Mouse (Mus musculus) spleen, adult 2 months (tissue): ENCODE data around the gene Dbf4. TPM values are rescaled to one million over a fixed set of nuclear protein-coding genes. Genes with fewer than 3 reads are reported as not detected.

ENCODE experiments used
- DNase-seq, 2 experiments: peaks; one replicate each; pipeline versions ENCODE4 v3.0.0 to v3.0.0-alpha.2; 2012 to 2021; ENCODE audit warnings: low spot score in 2 of 2, low read depth in 1 of 2
- H3K27ac ChIP-seq: fragments of 200-500 bp; 2 replicates; pipeline ENCODE4 v1.5.1; 2012; ENCODE audit warnings: low read length, inconsistent platforms; ENCODE audit not compliant: insufficient read depth
- H3K27me3 ChIP-seq: fragments of 200-500 bp; 2 replicates; pipeline ENCODE4 v1.6.1; 2012; ENCODE audit warnings: mild to moderate bottlenecking, moderate library complexity, low read length, inconsistent platforms; ENCODE audit not compliant: control insufficient read depth, insufficient read depth
- H3K36me3 ChIP-seq: fragments of 200-500 bp; 2 replicates; pipeline ENCODE4 v1.6.1; 2012; ENCODE audit warnings: mild to moderate bottlenecking, low read length, inconsistent platforms; ENCODE audit not compliant: control insufficient read depth, insufficient read depth
- H3K4me1 ChIP-seq: fragments of 200-500 bp; 2 replicates; pipeline ENCODE4 v1.6.1; 2011; ENCODE audit warnings: inconsistent platforms; ENCODE audit not compliant: control insufficient read depth, insufficient read depth, insufficient read length
- H3K4me3 ChIP-seq: fragments of 200-500 bp; 2 replicates; pipeline ENCODE4 v1.5.1; 2011; ENCODE audit warnings: mild to moderate bottlenecking, inconsistent platforms; ENCODE audit not compliant: insufficient read depth, insufficient read length; ENCODE audit errors: extremely low read depth
- CTCF ChIP-seq: fragments of 200-500 bp; IDR thresholded peaks from 2 replicates; pipeline ENCODE4 v1.5.1; 2011; ENCODE audit warnings: mild to moderate bottlenecking, inconsistent platforms; ENCODE audit not compliant: insufficient read depth, insufficient read length, insufficient replicate concordance; ENCODE audit errors: extremely low read depth
- POLR2A ChIP-seq: fragments of 200-500 bp; IDR thresholded peaks from 2 replicates; pipeline ENCODE4 v1.6.1; 2011; ENCODE audit warnings: low read depth, low read length, inconsistent platforms
- WGBS: fragments of 180-500 bp; shearing (Covaris S2); methylation state at CpG from one replicate; pipeline ENCODE4 v1.1.7; 2018; 5-methylcytosine and 5-hydroxymethylcytosine counted together
- polyA plus RNA-seq: library from polyadenylated mRNA; depleted of rRNA; stranded (reverse); fragments of >200 nt; gene quantifications from 2 replicates; pipeline ENCODE4 v1.2.3, GENCODE M21; 2012

Dbf4 gene
- polyA plus RNA-seq, 1 experiment = 3.4 TPM

DNA sequence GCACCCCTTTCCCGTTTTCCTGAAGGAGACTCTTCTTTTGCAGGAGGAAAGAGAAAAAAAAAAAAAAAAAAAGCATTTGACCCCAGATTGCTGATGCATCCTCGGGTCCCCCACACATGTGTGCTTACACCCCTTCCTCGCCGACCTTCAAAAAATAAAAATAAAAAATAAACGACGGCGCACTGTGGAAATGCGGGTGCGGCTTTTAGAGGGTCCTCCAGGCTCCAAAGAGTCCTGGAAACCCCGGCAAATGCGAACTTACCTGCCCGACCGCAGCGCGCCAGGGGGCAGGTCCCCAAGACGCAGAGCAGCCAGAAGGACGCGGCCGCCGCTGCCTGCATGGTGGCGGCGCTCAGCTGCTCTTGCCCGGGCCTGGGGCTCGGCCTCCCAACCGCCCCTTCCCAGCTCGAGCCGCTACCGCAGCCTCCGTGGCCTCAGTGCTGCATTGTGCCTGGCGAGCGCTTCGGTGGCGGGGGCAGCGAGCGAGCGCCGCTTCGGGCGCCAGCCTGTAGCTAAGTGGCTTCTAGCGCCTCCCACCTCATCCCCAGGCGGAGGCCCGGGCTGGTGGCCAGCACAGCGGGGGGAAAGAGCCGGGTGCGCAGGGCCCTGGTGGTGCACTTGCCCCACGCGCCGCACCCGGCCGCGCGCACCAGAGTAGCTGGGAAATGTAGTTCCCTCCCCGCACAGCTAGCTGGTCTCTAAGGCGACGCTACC is 54.7 kb downstream of the Dbf4 start, which contains the start of gene Adam22:
Gene Adam22, minus strand, starts transcription at position 547 of the 714 bp plus-strand sequence.
- TF ChIP-seq POLR2A = no peak
- no peak for TF ChIP-seq CTCF
- no peak for DNase-seq
- peaks cover 7% of the 10 kb centered on the region for H3K27me3 ChIP-seq
- no peaks in the 10 kb centered on the region for H3K36me3 ChIP-seq
- peaks cover 2% of the 10 kb centered on the region; the same call in 1 of the 2 replicates for H3K4me1 ChIP-seq
- peak within 1 kb of the TSS; percentile 27; the same call in 1 of the 2 replicates for H3K4me3 ChIP-seq
- H3K27ac ChIP-seq = no peak within 1 kb of the TSS
- WGBS = 3% methylated on average over 55 of the region's 55 CpGs

DNA sequence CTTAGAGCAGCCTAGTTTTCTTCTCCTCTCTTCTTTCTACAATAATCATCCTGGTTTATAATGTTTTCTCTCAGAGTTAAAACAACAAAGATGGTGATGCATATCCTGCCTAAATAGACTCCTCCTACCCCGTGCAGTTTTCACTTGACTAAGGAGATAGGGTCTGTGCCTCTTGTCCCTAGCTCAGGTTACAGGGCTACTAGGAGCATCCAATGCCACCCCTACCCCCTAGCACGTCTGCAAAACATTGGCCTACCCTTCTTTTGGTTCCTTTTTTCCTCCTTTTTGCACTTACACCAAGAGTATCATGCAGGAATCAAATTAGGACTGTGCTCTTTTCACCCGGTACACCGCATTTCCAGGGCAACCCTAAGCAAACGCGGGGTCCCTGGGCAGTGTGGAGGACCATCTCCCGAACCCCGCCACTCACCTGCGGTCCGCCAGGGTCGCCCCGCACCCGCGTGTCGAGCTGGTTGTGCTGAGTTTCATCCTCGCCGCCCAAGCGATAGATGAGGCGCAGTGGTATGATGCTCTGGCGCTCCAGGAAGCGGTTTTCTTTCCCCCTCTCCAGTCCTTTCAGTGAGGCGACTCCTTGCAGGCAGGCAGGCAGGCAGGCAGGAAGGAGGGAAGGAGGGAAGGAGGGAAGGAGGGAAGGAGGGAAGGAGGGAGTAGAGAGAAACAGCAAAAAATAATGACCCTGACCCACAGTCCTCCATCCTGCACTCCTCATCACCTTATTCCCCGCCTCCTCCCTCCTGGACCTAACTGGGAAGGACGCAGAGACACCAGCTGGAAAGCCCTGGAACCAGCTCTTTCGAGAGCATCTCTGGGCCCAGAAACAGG is 55.5 kb downstream of the Dbf4 start:
- no peak overlapping the region; the same call in 1 of the 2 replicates for H3K4me3 ChIP-seq
- TF ChIP-seq POLR2A (no peak), CTCF (no peak)

DNA sequence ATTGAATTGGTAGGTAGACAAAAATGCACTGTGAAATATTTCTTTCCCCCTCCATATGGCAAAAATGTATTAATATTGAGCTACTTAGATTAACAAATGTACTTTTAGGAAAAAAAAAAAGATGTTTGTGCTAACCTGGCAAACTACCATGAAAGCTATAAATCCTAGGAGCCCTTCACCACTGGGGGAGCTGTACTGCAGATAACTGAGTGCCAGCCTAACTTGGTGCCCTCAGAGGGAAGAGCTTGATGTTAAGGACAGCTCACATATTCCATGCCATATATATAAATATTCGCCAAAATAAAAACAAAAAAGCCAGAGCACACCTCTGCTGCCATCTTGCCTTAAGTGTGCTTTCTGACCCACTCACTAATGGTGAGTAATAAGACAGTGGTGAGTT is 60.2 kb downstream of the Dbf4 start:
- 77% methylated on average over 1 of the region's 1 CpGs for WGBS
- no peak for TF ChIP-seq CTCF
- TF ChIP-seq POLR2A = no peak

More for the DNA sequence above, 55.5 kb downstream of the Dbf4 start:
- WGBS = 14% methylated on average over 25 of the region's 25 CpGs
- peaks cover 2% of the 10 kb centered on the region; the same call in 1 of the 2 replicates for H3K4me1 ChIP-seq
- H3K36me3 ChIP-seq = no peaks in the 10 kb centered on the region
- peaks cover 7% of the 10 kb centered on the region for H3K27me3 ChIP-seq
- no peak for DNase-seq
- no peak overlapping the region for H3K27ac ChIP-seq

DNA sequence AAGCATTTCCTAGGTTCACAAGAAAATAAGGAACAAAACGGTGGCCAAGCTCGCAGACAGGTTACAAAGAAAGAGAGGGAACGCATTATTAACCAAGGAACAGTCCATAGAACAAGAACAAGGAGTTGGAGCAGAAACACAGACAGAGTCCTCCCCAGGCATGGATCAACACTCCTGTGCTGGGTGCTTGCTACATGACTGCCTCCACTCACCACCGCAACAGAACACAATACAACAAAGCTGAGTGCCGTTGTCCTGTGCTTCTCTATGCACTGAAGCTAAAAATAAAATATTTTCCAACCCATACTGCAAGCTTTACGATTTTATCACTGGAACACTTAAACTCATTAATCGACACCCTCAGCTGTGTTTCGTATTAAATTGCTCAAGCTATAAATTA is 64.8 kb downstream of the Dbf4 start:
- H3K4me3 ChIP-seq = no peak overlapping the region
- no peaks in the 10 kb centered on the region for H3K27me3 ChIP-seq
- no peak for DNase-seq
- no peaks in the 10 kb centered on the region for H3K4me1 ChIP-seq
- TF ChIP-seq CTCF (no peak), POLR2A (no peak)
- no peaks in the 10 kb centered on the region for H3K36me3 ChIP-seq
- H3K27ac ChIP-seq = no peak overlapping the region
- 39% methylated on average over 8 of the region's 8 CpGs for WGBS

More for the DNA sequence above, 60.2 kb downstream of the Dbf4 start:
- no peak for DNase-seq
- no peaks in the 10 kb centered on the region for H3K4me1 ChIP-seq
- H3K27ac ChIP-seq = no peak overlapping the region
- H3K27me3 ChIP-seq = no peaks in the 10 kb centered on the region
- H3K36me3 ChIP-seq = no peaks in the 10 kb centered on the region
- no peak overlapping the region for H3K4me3 ChIP-seq

DNA sequence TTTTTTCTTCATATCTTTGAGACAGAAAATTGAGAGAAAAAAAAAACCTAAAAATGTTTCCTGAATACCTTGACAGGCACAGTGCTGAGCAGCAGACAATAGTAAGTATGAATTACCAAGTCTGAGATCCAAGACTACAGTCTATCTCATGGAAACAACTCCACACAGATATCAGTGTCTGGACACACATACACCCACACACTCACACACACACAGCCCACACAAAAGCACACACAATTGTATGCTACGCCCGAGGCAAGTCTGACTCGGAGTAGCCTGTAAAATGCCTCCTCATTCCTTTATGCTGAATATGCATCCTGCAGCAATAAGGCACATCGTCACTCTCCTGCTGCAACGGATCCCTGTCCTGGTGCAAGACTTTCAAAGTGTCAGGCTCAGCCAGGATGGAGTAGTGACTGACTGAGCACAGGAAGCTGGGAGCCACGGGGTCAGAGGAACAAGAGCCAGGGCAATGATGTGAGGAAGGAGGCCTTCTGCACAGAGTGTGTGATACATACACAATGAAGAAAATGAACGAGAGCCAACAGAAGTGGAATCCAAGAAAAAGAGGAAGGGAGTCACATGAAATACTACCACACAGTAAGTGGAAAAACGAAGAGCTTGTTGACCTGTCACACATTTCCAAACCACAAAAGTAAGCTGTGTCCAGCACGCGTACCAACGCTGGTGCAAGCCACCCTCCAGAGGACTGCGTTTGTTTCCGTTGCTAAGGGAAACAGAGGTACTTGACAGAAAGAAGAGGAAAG is 65.4 kb downstream of the Dbf4 start:
- H3K36me3 ChIP-seq = no peaks in the 10 kb centered on the region
- TF ChIP-seq CTCF = no peak
- no peak for TF ChIP-seq POLR2A
- H3K4me3 ChIP-seq = no peak overlapping the region
- H3K4me1 ChIP-seq = no peaks in the 10 kb centered on the region
- H3K27me3 ChIP-seq = no peaks in the 10 kb centered on the region
- no peak for DNase-seq
- 24% methylated on average over 13 of the region's 13 CpGs for WGBS
- H3K27ac ChIP-seq = 0 out of 2 replicates have a peak overlapping the region, but pooled peaks have one; percentile 1

DNA sequence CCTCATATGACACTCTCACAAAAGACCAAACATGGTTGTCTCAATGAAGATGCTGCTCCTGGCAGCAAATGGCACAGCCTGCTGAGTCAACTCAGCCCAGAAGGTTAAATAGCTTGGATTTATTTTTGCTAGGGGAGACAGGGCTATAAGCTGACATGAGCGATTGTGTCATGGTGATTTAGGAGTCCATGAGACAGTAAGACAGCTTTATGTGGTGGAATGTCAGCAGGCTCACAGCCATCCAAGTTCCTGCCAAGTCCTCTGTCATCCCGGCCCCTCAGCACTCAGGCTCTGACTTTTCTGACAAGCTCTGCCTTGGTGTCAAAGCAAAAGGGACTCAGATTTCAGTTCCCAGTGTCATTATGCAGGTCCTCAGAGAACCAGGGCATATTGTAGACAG is 66.2 kb downstream of the Dbf4 start:
- Histone ChIP-seq H3K4me3 (no peak overlapping the region), H3K27me3 (no peaks in the 10 kb centered on the region), H3K36me3 (no peaks in the 10 kb centered on the region), H3K4me1 (no peaks in the 10 kb centered on the region; the same call in 1 of the 2 replicates), H3K27ac (no peak overlapping the region)
- DNase-seq = no peak
- 82% methylated on average over 2 of the region's 2 CpGs for WGBS
- TF ChIP-seq CTCF (no peak), POLR2A (no peak)
